Mouse (Mus musculus) urinary bladder, adult 18-20 months (tissue): ENCODE data around the gene Casp7.

ENCODE experiments used
- DNase-seq, 2 experiments: peaks; one replicate each; pipeline ENCODE4 v3.0.0; 2022; ENCODE audit warnings: low spot score in 2 of 2, mixed read lengths in 2 of 2

The Casp7 gene

GRCm38 (mm10) chr19:56470286-56471020 is 73.5 kb downstream of the Casp7 start:
- no peak for DNase-seq

- DNase-seq = no peak
Measured at GRCm38 (mm10) chr19:56471934-56472333, 75.0 kb downstream of the Casp7 start.

- DNase-seq = no peak
Measured at GRCm38 (mm10) chr19:56474869-56475550, 78.1 kb downstream of the Casp7 start.

GRCm38 (mm10) chr19:56476546-56476945 is 79.6 kb downstream of the Casp7 start:
- no peak for DNase-seq

- no peak for DNase-seq
Measured at GRCm38 (mm10) chr19:56477253-56477652, 80.3 kb downstream of the Casp7 start.

- no peak for DNase-seq
Measured at GRCm38 (mm10) chr19:56477832-56478231, 80.9 kb downstream of the Casp7 start.

- no peak for DNase-seq
Measured at GRCm38 (mm10) chr19:56484630-56485375, 87.9 kb downstream of the Casp7 start.

- no peak for DNase-seq
Measured at GRCm38 (mm10) chr19:56485376-56486271, 88.7 kb downstream of the Casp7 start.

- no peak for DNase-seq
Measured at GRCm38 (mm10) chr19:56486926-56487325, 90.0 kb downstream of the Casp7 start.

- no peak for DNase-seq
Measured at GRCm38 (mm10) chr19:56487339-56487738, 90.4 kb downstream of the Casp7 start.

GRCm38 (mm10) chr19:56489601-56490000 is 92.7 kb downstream of the Casp7 start:
- no peak for DNase-seq
